Mouse (Mus musculus): ENCODE results near the gene Cep85l.
A peak's percentile ranks its signal among the peaks of the same experiment; 100 is the strongest.

Cep85l gene

GRCm38 (mm10) chr10:53394923-53395629 is 15.3 kb upstream of the Cep85l start:
- DNase-seq (ENCODE audit: low read depth, low spot score), result no peak

GRCm38 (mm10) chr10:53388227-53388920 is 8.6 kb upstream of the Cep85l start:
- no peak for DNase-seq (ENCODE audit: low read depth, low spot score)

- no peak for DNase-seq (ENCODE audit: low read depth, low spot score)
These were observed 5.7 kb upstream of the Cep85l start for GRCm38 (mm10) chr10:53385438-53385837.

- DNase-seq (ENCODE audit: low read depth, low spot score), result no peak
These were observed 5.1 kb upstream of the Cep85l start for GRCm38 (mm10) chr10:53384896-53385295.

- no peak for DNase-seq (ENCODE audit: low read depth, low spot score)
These were observed 3.1 kb upstream of the Cep85l start for GRCm38 (mm10) chr10:53382696-53383365.

GRCm38 (mm10) chr10:53378981-53379708 is 602 bp downstream of the Cep85l start:
- DNase-seq (ENCODE audit: low read depth, low spot score), result no peak

- no peak for DNase-seq (ENCODE audit: low read depth, low spot score)
These were observed 1.5 kb downstream of the Cep85l start for GRCm38 (mm10) chr10:53378296-53378695.

- no peak for DNase-seq (ENCODE audit: low read depth, low spot score)
These were observed 2.7 kb downstream of the Cep85l start for GRCm38 (mm10) chr10:53377096-53377495.

- no peak for DNase-seq (ENCODE audit: low read depth, low spot score)
These were observed 5.7 kb downstream of the Cep85l start for GRCm38 (mm10) chr10:53373885-53374578.

- DNase-seq (ENCODE audit: low read depth, low spot score), result no peak
These were observed 12.5 kb downstream of the Cep85l start for GRCm38 (mm10) chr10:53367265-53367664.

- no peak for DNase-seq (ENCODE audit: low read depth, low spot score)
These were observed 15.4 kb downstream of the Cep85l start for GRCm38 (mm10) chr10:53364311-53364710.

- DNase-seq (ENCODE audit: low read depth, low spot score), result no peak
These were observed 20.7 kb downstream of the Cep85l start for GRCm38 (mm10) chr10:53359016-53359415.

GRCm38 (mm10) chr10:53353665-53354064 is 26.1 kb downstream of the Cep85l start:
- DNase-seq (ENCODE audit: low read depth, low spot score), result no peak

- DNase-seq (ENCODE audit: low read depth, low spot score), result no peak
These were observed 30.5 kb downstream of the Cep85l start for GRCm38 (mm10) chr10:53349254-53349653.

- peak; percentile 82 for DNase-seq (ENCODE audit: low read depth, low spot score)
These were observed 31.7 kb downstream of the Cep85l start for GRCm38 (mm10) chr10:53347787-53348755.

GRCm38 (mm10) chr10:53346916-53347315 is 32.8 kb downstream of the Cep85l start:
- no peak for DNase-seq (ENCODE audit: low read depth, low spot score)

GRCm38 (mm10) chr10:53346506-53346905 is 33.2 kb downstream of the Cep85l start:
- peak; percentile 54 for DNase-seq (ENCODE audit: low read depth, low spot score)

GRCm38 (mm10) chr10:53345508-53345907 is 34.2 kb downstream of the Cep85l start:
- no peak for DNase-seq (ENCODE audit: low read depth, low spot score)

- peak; percentile 59 for DNase-seq (ENCODE audit: low read depth, low spot score)
These were observed 35.9 kb downstream of the Cep85l start for GRCm38 (mm10) chr10:53343865-53344264.

GRCm38 (mm10) chr10:53343384-53343783 is 36.4 kb downstream of the Cep85l start:
- DNase-seq (ENCODE audit: low read depth, low spot score), result no peak

Measured in CD4-positive helper T cell, adult 2 months (primary cell).